Mouse (Mus musculus): ENCODE results near the gene Shroom4. TPM values are rescaled to one million over a fixed set of nuclear protein-coding genes. Genes with fewer than 3 reads are reported as not detected.

Shroom4 gene
- polyA plus RNA-seq, 1 experiment from 2014 or later = 5.3 TPM

DNA sequence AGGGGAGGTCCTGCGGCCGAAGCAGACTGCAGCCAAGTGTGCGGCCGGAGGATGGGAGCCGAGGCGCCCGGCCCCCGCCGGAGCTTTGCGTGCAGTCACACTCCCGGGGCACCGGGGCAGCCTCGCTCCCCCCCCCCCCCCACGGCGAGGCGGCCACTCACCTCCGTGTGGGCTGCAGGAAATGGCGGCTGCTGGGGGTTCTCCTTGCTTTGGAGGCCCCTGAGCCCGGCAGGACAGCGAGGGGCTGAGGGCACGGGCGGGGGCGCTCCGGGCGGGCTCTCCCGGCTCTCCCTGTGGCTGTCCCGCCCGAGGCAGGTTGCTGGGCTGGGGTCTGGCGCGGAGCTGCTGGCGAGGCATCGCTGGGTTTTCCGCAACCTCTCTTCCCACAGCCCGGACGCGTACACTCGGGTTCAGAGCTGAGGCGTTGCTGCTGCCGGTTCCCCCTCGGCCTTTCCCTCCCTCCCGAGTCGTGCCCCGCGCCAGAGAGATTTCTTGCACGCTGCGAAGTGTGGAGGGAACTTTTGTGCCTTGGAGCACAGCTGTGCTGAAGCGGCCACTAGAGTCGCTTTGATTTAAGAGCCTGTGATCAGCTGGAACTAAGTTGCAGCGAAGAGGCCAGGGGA lies 855 bp downstream of the Shroom4 start:
- Histone ChIP-seq H3K27me3 (ENCODE audit: control insufficient read depth, insufficient read depth, low read length) (no peaks in the 10 kb centered on the region), H3K9me3 (ENCODE audit: control insufficient read depth, low read length) (no peaks in the 10 kb centered on the region), H3K36me3 (ENCODE audit: control insufficient read depth, insufficient read depth, low read length) (no peaks in the 10 kb centered on the region), H3K4me3 (ENCODE audit: control insufficient read depth in 1 of 2, insufficient read depth in 1 of 2, low read depth in 1 of 2, low read length in 2 of 2) (peak overlapping the region; percentile 61 to 85), H3K27ac (replicated peaks in 1 of 2; ENCODE audit: control insufficient read depth in 1 of 2, insufficient read depth in 1 of 2, low read depth in 2 of 2, low read length in 2 of 2) (peak overlapping the region; percentile 70 to 78), H3K4me1 (ENCODE audit: control insufficient read depth in 2 of 2, insufficient read depth in 2 of 2, low read length in 2 of 2) (peaks cover 4% of the 10 kb centered on the region in 2 experiments; a peak in 2 of 4 replicates), H3K4me2 (ENCODE audit: low read length) (peak overlapping the region; percentile 66), H3K9ac (ENCODE audit: low read length) (peak overlapping the region; percentile 78)
- 11% methylated on average over 33 of the region's 49 CpGs for WGBS
- 0 out of 2 replicates have a peak, but pooled peaks have one; percentile 7 for ATAC-seq (ENCODE audit: insufficient number of reproducible peaks, insufficient read depth, low FRiP score, low read depth)

DNA sequence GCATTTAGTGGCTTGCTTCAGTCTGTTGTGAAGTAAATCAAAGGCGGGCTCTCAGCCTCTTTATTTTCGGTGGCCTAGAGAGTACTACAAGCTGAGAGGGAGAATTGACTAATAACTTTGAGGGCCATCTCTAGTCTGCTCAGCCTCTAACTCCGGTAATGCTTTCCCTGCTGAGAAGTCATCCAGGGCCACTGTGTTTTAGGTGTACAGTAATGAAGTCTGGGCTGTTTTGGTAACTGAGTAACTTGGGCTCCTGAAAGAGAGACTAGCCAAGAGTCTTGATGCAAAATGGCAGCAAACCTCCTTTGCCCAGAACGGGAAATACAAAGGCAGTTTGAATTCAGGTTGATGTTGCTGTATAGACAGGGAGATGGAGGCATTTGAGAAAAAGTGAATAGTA lies 3.3 kb downstream of the Shroom4 start:
- no peak overlapping the region for H3K9ac ChIP-seq (ENCODE audit: low read length)
- H3K4me2 ChIP-seq (ENCODE audit: low read length) = no peak overlapping the region
- H3K27me3 ChIP-seq (ENCODE audit: control insufficient read depth, insufficient read depth, low read length) = no peaks in the 10 kb centered on the region
- no peaks in the 10 kb centered on the region for H3K36me3 ChIP-seq (ENCODE audit: control insufficient read depth, insufficient read depth, low read length)
- 71% methylated on average over 4 of the region's 4 CpGs for WGBS
- H3K27ac ChIP-seq (replicated peaks in 1 of 2; ENCODE audit: control insufficient read depth in 1 of 2, insufficient read depth in 1 of 2, low read depth in 2 of 2, low read length in 2 of 2) = no peak overlapping the region
- H3K4me3 ChIP-seq (ENCODE audit: control insufficient read depth in 1 of 2, insufficient read depth in 1 of 2, low read depth in 1 of 2, low read length in 2 of 2) = no peak overlapping the region
- H3K9me3 ChIP-seq (ENCODE audit: control insufficient read depth, low read length) = no peaks in the 10 kb centered on the region
- peaks cover 4% of the 10 kb centered on the region in 2 experiments; a peak in 2 of 4 replicates for H3K4me1 ChIP-seq (ENCODE audit: control insufficient read depth in 2 of 2, insufficient read depth in 2 of 2, low read length in 2 of 2)
- no peak for ATAC-seq (ENCODE audit: insufficient number of reproducible peaks, insufficient read depth, low FRiP score, low read depth)

DNA sequence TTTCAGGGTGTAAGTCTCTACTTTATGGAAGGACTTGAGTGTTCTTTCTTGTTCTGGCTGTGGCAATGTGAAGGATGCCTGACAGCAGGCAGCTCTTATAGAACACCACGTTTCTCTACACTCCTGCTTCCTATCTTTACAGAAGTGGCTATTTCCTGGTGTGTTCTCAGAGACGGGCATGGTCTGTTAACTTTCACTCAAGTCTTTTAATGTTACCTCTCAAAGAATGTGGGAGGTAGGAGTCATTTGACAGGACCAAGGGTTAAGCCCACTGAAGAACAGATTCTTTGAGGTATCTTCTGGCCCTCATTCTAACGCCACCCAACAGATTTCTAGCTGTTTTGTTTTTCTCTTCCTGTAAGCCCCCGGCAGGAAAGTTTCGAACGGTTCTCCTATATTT lies 9.5 kb downstream of the Shroom4 start:
- WGBS = 33% methylated on average over 6 of the region's 6 CpGs

DNA sequence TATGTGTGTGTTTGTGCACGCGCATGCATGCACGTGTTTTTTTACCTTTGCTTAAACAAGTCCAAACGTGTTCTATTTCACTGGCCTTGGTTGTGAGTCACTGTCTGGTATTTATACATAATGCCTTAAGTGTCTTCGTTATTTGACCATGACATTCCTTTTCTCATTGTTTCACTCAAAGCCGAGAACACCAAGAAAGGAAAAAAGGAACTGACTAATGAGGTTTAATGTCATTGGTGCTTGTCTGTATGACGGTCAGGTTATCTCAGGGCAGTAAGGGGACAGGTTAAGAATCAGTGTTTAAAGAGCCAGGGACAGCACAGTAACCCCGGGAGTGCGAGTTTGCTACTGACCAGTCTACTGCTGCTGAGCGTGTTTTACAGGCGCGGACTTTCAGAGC lies 15.8 kb downstream of the Shroom4 start:
- Histone ChIP-seq H3K9me3 (ENCODE audit: control insufficient read depth, low read length) (no peaks in the 10 kb centered on the region), H3K27ac (replicated peaks in 1 of 2; ENCODE audit: control insufficient read depth in 1 of 2, insufficient read depth in 1 of 2, low read depth in 2 of 2, low read length in 2 of 2) (no peak overlapping the region), H3K4me1 (ENCODE audit: control insufficient read depth in 2 of 2, insufficient read depth in 2 of 2, low read length in 2 of 2) (no peaks in the 10 kb centered on the region), H3K9ac (ENCODE audit: low read length) (no peak overlapping the region), H3K4me2 (ENCODE audit: low read length) (no peak overlapping the region), H3K4me3 (ENCODE audit: control insufficient read depth in 1 of 2, insufficient read depth in 1 of 2, low read depth in 1 of 2, low read length in 2 of 2) (no peak overlapping the region), H3K27me3 (ENCODE audit: control insufficient read depth, insufficient read depth, low read length) (no peaks in the 10 kb centered on the region), H3K36me3 (ENCODE audit: control insufficient read depth, insufficient read depth, low read length) (no peaks in the 10 kb centered on the region)
- ATAC-seq (ENCODE audit: insufficient number of reproducible peaks, insufficient read depth, low FRiP score, low read depth) = no peak
- WGBS = 83% methylated on average over 12 of the region's 12 CpGs

More for the DNA sequence above, 9.5 kb downstream of the Shroom4 start:
- H3K4me1 ChIP-seq (ENCODE audit: control insufficient read depth in 2 of 2, insufficient read depth in 2 of 2, low read length in 2 of 2) = no peaks in the 10 kb centered on the region
- H3K9ac ChIP-seq (ENCODE audit: low read length) = no peak overlapping the region
- H3K4me2 ChIP-seq (ENCODE audit: low read length) = no peak overlapping the region
- no peak overlapping the region for H3K27ac ChIP-seq (replicated peaks in 1 of 2; ENCODE audit: control insufficient read depth in 1 of 2, insufficient read depth in 1 of 2, low read depth in 2 of 2, low read length in 2 of 2)
- no peaks in the 10 kb centered on the region for H3K9me3 ChIP-seq (ENCODE audit: control insufficient read depth, low read length)
- H3K4me3 ChIP-seq (ENCODE audit: control insufficient read depth in 1 of 2, insufficient read depth in 1 of 2, low read depth in 1 of 2, low read length in 2 of 2) = no peak overlapping the region
- no peak for ATAC-seq (ENCODE audit: insufficient number of reproducible peaks, insufficient read depth, low FRiP score, low read depth)
- H3K36me3 ChIP-seq (ENCODE audit: control insufficient read depth, insufficient read depth, low read length) = no peaks in the 10 kb centered on the region
- no peaks in the 10 kb centered on the region for H3K27me3 ChIP-seq (ENCODE audit: control insufficient read depth, insufficient read depth, low read length)

DNA sequence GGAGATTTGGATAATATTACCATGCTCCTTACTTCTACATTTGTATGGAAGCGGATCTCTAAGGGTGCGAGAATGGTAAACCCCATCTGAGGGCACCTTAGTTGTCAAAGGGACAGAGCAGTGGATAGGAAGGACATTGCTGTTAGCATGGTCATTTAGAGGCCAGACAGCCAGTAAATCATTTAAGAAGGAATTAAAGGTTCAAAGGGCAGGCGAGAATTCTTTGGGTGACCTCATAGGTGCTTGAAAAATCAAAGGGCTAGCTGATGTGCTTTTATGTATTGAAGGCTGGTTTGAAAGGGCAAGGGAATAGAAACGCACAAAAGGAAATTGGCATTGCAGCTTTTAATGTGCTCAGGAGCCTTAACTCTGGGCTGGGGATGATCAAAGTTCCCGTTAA lies 16.3 kb downstream of the Shroom4 start:
- no peak overlapping the region for H3K27ac ChIP-seq (replicated peaks in 1 of 2; ENCODE audit: control insufficient read depth in 1 of 2, insufficient read depth in 1 of 2, low read depth in 2 of 2, low read length in 2 of 2)
- no peak overlapping the region for H3K4me2 ChIP-seq (ENCODE audit: low read length)
- H3K4me1 ChIP-seq (ENCODE audit: control insufficient read depth in 2 of 2, insufficient read depth in 2 of 2, low read length in 2 of 2) = no peaks in the 10 kb centered on the region
- WGBS = 80% methylated on average over 5 of the region's 5 CpGs
- no peak overlapping the region for H3K9ac ChIP-seq (ENCODE audit: low read length)
- no peak overlapping the region for H3K4me3 ChIP-seq (ENCODE audit: control insufficient read depth in 1 of 2, insufficient read depth in 1 of 2, low read depth in 1 of 2, low read length in 2 of 2)
- ATAC-seq (ENCODE audit: insufficient number of reproducible peaks, insufficient read depth, low FRiP score, low read depth) = no peak
- no peaks in the 10 kb centered on the region for H3K36me3 ChIP-seq (ENCODE audit: control insufficient read depth, insufficient read depth, low read length)
- H3K9me3 ChIP-seq (ENCODE audit: control insufficient read depth, low read length) = no peaks in the 10 kb centered on the region
- no peaks in the 10 kb centered on the region for H3K27me3 ChIP-seq (ENCODE audit: control insufficient read depth, insufficient read depth, low read length)

DNA sequence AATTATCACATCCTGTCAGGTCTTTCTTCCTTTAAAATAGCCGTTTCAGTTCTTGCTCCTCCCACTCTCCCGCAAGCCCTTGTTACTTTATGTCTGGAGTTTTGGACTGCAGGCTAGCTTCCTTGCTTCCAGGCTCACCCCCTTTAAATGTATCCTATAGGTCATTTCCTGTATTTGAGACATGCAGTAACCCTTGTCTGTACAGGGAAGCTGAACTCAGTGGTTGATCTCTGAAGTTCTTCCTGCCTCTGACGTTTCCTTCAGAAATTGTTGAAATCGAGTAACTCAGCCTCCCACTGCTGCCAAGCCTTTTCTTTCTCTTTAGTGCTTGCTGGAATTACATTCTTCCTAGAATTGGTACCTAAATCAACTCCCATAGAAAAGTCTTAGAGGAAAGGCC lies 18.5 kb downstream of the Shroom4 start:
- no peaks in the 10 kb centered on the region for H3K36me3 ChIP-seq (ENCODE audit: control insufficient read depth, insufficient read depth, low read length)
- H3K27me3 ChIP-seq (ENCODE audit: control insufficient read depth, insufficient read depth, low read length) = no peaks in the 10 kb centered on the region
- H3K4me3 ChIP-seq (ENCODE audit: control insufficient read depth in 1 of 2, insufficient read depth in 1 of 2, low read depth in 1 of 2, low read length in 2 of 2) = no peak overlapping the region
- ATAC-seq (ENCODE audit: insufficient number of reproducible peaks, insufficient read depth, low FRiP score, low read depth) = no peak
- no peaks in the 10 kb centered on the region for H3K9me3 ChIP-seq (ENCODE audit: control insufficient read depth, low read length)
- H3K4me2 ChIP-seq (ENCODE audit: low read length) = no peak overlapping the region
- 50% methylated on average over 4 of the region's 4 CpGs for WGBS
- H3K4me1 ChIP-seq (ENCODE audit: control insufficient read depth in 2 of 2, insufficient read depth in 2 of 2, low read length in 2 of 2) = no peaks in the 10 kb centered on the region
- 0 out of 4 replicates have a peak overlapping the region, but pooled peaks of 1 of the 2 experiments have one; percentile 24 for H3K27ac ChIP-seq (replicated peaks in 1 of 2; ENCODE audit: control insufficient read depth in 1 of 2, insufficient read depth in 1 of 2, low read depth in 2 of 2, low read length in 2 of 2)
- H3K9ac ChIP-seq (ENCODE audit: low read length) = no peak overlapping the region

DNA sequence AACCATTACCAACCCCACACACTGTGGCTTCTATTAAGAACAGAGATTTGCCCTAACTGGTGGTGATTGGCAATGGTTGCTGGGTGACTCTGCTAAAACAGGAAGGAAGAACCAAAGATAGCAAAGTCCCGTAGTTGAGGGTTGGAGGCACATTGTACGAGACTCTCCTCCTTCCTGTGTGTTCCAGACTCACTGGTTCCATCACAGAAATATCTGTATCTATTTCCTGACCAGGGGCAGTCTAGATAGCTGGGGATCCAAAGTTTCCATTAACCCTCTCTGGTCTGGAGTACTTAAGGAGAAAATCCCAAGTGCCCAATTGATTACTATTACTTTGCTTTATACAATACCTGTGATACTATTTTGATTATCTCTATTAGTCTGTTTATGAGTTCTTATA lies 35.6 kb downstream of the Shroom4 start:
- Histone ChIP-seq H3K27ac (replicated peaks in 1 of 2; ENCODE audit: control insufficient read depth in 1 of 2, insufficient read depth in 1 of 2, low read depth in 2 of 2, low read length in 2 of 2) (no peak overlapping the region), H3K27me3 (ENCODE audit: control insufficient read depth, insufficient read depth, low read length) (no peaks in the 10 kb centered on the region), H3K4me2 (ENCODE audit: low read length) (no peak overlapping the region), H3K9me3 (ENCODE audit: control insufficient read depth, low read length) (no peaks in the 10 kb centered on the region), H3K9ac (ENCODE audit: low read length) (no peak overlapping the region), H3K4me3 (ENCODE audit: control insufficient read depth in 1 of 2, insufficient read depth in 1 of 2, low read depth in 1 of 2, low read length in 2 of 2) (no peak overlapping the region), H3K36me3 (ENCODE audit: control insufficient read depth, insufficient read depth, low read length) (no peaks in the 10 kb centered on the region), H3K4me1 (ENCODE audit: control insufficient read depth in 2 of 2, insufficient read depth in 2 of 2, low read length in 2 of 2) (no peaks in the 10 kb centered on the region)
- 43% methylated on average over 2 of the region's 2 CpGs for WGBS
- no peak for ATAC-seq (ENCODE audit: insufficient number of reproducible peaks, insufficient read depth, low FRiP score, low read depth)

DNA sequence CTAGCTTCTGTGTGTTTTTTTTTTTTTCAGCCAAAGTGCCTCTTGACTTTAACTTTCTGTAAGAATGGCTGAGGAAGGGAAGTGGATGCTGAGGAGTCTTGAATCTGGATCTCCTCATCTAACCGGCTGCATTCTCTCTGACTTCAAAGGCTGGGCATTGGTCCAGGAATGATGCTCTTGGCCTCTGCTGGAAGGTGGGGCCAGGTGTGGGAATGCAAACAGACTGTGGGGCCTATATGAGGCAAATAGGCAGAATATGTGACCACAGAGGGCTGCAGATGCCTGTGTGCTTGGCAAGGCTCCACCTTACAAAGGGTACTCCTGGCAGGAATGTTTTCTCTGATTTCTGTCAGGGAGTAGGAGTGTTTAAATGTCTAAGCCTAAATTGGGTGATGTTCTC lies 46.8 kb downstream of the Shroom4 start:
- 35% methylated on average over 1 of the region's 1 CpGs for WGBS
- no peaks in the 10 kb centered on the region for H3K27me3 ChIP-seq (ENCODE audit: control insufficient read depth, insufficient read depth, low read length)
- no peak overlapping the region for H3K4me2 ChIP-seq (ENCODE audit: low read length)
- H3K9ac ChIP-seq (ENCODE audit: low read length) = no peak overlapping the region
- no peak overlapping the region for H3K27ac ChIP-seq (replicated peaks in 1 of 2; ENCODE audit: control insufficient read depth in 1 of 2, insufficient read depth in 1 of 2, low read depth in 2 of 2, low read length in 2 of 2)
- no peak overlapping the region for H3K4me3 ChIP-seq (ENCODE audit: control insufficient read depth in 1 of 2, insufficient read depth in 1 of 2, low read depth in 1 of 2, low read length in 2 of 2)
- no peak for ATAC-seq (ENCODE audit: insufficient number of reproducible peaks, insufficient read depth, low FRiP score, low read depth)
- H3K36me3 ChIP-seq (ENCODE audit: control insufficient read depth, insufficient read depth, low read length) = no peaks in the 10 kb centered on the region
- no peaks in the 10 kb centered on the region for H3K4me1 ChIP-seq (ENCODE audit: control insufficient read depth in 2 of 2, insufficient read depth in 2 of 2, low read length in 2 of 2)
- no peaks in the 10 kb centered on the region for H3K9me3 ChIP-seq (ENCODE audit: control insufficient read depth, low read length)
